Mouse (Mus musculus) spleen, postnatal 36 days (tissue): ENCODE data around the gene Mamdc2.
A peak's percentile ranks its signal among the peaks of the same experiment; 100 is the strongest.

ENCODE experiments used
- DNase-seq, 2 experiments: peaks; one replicate each; pipeline ENCODE4 v3.0.0; 2022; ENCODE audit warnings: low spot score in 2 of 2, mixed read lengths in 1 of 2

Gene Mamdc2

GRCm38 (mm10) chr19:23281911-23282660 is 166.2 kb downstream of the Mamdc2 start:
- no peak for DNase-seq

GRCm38 (mm10) chr19:23274054-23274724 is 174.1 kb downstream of the Mamdc2 start:
- DNase-seq: no peak

- DNase-seq: peak; percentile 88 to 89
These were observed 174.7 kb downstream of the Mamdc2 start, which contains the start of gene Smc5 for GRCm38 (mm10) chr19:23273355-23274053. Gene Smc5, minus strand, starts transcription at chr19:23273897.

DNA sequence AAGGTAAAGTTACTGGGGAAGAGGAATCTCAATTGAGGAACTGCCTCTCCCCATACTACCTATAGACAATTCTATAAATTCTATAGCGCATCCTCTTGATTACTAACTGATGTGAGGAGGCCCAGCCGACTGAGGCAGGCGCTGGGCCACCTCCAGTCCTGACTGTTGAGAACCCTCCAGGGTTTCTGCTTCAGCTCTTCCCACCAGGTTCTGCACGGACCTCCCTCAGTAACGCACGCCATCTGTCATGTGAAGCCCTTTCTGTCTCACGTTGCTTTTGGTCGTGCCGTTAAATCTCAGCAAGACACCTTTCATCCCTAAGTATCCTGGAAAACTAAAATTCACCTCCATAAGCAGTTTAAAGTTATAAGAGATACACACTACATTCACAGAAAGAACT is 191.5 kb downstream of the Mamdc2 start:
- DNase-seq: no peak
